Mouse (Mus musculus): Measurements from ENCODE around the gene Gm47955.
A peak's percentile ranks its signal among the peaks of the same experiment; 100 is the strongest.
"Not testable (repeated sequence)": the region's sequence is repeated elsewhere in the genome, so short reads cannot be mapped to it uniquely, and the experiment has no call there.

Gm47955 gene

DNA sequence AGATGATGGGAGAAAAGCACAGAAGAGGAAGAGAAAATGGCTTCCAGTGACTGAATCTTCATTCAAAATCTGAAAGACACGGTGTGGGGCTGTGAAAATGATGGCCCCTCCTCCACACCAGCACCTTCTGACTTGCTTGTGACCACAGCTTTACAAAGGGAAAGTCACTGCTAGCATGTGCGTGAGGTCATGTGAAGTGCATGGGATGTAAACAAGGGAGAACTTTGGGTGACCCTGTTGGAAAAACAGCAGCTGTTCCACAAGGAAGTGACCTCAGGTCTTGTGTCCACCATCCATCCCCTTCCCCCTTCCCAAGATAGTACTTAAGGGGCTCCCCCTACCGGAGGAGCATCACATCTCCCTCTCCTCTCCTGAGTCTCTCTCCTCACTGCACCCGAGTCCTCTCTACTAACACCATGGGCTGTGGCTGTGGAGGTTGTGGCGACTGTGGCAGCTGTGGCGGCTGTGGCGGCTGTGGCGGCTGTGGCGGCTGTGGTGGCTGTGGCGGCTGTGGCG is at the start of gene Gm47955:
Gm47955 (plus strand) TSS at position 417 of the 516 bp plus-strand sequence.
- DNase-seq (ENCODE audit: low spot score in 2 of 2) = no peak

DNA sequence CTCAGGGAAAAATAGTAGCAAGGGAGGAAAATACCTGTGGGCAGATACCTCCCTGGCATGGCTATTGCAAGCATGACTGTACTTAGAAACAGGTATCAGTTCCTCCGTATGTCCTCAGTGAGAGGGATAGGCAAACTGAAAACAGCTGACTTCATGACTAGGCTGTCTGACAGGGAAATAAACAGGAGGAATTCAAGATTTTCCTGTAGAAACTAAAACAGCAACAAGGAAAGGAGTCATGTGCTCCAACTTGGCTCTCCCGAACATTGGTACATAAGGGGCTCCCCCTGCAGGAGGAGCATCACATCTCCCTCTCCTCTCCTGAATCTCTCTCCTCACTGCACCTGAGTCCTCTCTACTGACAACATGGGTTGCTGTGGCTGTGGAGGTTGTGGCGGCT is 47.1 kb upstream of the Gm47955 start, which contains the start of gene A030005L19Rik:
A030005L19Rik (plus strand) TSS at position 301 of the 400 bp plus-strand sequence.
- no peak for DNase-seq (ENCODE audit: low spot score in 2 of 2)

DNA sequence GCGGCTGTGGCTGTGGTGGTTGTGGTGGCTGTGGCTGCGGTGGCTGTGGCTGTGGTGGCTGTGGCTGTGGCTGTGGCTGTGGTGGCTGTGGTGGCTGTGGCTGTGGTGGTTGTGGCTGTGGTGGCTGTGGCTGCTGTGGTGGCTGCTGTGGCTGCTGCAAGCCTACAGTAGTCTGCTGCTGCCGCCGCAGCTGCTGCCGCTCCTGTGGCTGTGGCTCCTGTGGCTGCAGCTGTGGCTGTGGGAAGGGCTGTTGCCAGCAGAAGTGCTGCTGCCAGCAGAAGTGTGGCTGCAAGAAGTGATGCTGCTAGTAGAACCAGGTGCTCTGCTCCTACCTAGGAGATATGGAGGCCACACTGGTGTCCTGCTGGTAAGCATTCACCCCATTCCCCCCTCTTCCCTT is 46.7 kb upstream of the Gm47955 start:
- not testable (repeated sequence) for DNase-seq (ENCODE audit: low spot score in 2 of 2)

DNA sequence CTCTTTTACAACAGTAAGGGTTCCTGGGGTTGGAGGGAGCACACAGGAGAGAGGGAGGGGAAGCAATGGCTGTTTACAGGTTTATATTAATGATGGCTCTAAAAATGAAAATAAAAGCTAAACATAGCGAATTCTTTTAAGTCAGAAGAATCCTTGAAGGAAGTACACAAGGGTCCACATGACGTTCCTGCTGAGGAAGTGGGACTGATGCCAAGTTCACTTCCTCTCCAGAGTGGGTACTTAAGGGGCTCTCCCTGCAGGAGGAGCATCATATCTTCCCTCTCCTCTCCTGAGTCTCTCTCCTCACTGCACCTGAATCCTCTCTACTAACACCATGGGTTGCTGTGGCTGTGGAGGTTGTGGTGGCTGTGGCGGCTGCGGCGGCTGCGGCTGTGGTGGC is 35.4 kb upstream of the Gm47955 start, which contains the start of gene A030014E15Rik:
A030014E15Rik (plus strand) TSS at position 268 of the 400 bp plus-strand sequence.
- DNase-seq (ENCODE audit: low spot score in 2 of 2) = no peak

DNA sequence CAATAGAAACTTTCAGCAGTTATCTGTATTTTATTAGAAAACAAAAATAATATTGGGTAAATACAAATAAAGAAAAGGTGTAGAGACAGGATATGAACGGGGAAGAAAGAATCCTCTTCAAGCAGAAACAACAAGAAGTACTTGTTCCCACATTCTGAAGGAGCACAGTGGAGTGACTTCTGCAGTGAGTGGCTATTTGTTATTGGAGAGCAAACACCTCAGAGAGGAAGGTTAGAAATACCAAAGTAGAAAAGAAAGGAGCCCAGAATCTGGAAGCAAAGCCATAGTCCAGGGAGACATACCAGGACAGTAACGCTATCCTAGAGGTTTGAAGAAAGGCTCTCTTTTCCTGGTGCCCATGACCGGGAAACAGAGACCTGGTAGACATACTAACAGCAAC is 29.5 kb upstream of the Gm47955 start:
- DNase-seq (ENCODE audit: low spot score in 2 of 2) = not testable (repeated sequence)

DNA sequence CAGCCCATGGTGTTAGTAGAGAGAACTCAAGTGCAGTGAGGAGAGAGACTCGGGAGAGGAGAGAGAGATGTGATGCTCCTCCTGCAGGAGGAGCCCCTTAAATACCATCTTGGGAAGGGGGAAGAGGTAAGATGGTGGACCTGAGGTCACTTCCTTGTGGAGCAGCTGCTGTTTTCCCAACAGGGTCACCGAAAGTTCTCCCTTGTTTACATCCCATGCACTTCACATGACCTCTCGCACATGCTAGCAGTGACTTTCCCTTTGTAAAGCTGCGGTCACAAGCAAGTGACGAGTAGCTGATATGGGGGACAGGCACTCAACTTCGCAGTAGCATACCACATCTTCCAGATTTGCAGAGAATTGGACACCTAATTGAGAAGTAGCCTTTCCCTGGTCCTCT is 28.8 kb upstream of the Gm47955 start, which contains the start of gene Gm6217:
Gm6217 (minus strand) TSS at position 74 of the 400 bp plus-strand sequence.
- DNase-seq (ENCODE audit: low spot score in 2 of 2) = not testable (repeated sequence)

DNA sequence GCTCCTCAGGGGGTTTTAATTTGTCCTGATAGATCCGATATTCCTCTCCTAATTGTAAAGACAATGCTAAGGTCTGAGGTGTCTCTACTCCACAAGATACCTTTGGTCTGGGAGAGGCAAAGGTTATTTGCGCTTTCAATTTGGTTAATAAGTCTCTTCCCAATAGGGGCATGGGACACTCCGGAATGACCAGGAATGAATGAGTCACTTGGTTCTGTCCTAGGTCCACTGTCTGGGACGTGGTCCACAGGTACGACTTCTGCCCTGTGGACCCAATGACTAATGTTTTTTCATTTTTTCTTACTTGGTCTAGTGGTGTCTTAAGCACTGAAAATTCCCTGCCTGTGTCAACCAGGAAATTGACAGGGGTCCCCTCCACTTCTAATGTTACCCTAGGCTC is 21.4 kb upstream of the Gm47955 start:
- DNase-seq (ENCODE audit: low spot score in 2 of 2) = no peak

DNA sequence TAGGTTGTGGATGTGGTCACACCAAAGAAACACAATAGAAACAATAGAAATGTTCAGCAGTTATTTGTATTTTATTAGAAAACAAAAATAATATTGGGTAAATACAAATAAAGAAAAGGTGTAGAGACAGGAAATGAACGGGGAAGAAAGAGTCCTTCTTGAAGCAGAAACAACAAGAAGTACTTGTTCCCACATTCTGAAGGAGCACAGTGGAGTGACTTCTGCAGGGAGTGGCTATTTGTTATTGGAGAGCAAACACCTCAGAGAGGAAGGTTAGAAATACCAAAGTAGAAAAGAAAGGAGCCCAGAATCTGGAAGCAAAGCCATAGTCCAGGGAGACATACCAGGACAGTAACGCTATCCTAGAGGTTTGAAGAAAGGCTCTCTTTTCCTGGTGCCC is 17.6 kb upstream of the Gm47955 start:
- not testable (repeated sequence) for DNase-seq (ENCODE audit: low spot score in 2 of 2)

DNA sequence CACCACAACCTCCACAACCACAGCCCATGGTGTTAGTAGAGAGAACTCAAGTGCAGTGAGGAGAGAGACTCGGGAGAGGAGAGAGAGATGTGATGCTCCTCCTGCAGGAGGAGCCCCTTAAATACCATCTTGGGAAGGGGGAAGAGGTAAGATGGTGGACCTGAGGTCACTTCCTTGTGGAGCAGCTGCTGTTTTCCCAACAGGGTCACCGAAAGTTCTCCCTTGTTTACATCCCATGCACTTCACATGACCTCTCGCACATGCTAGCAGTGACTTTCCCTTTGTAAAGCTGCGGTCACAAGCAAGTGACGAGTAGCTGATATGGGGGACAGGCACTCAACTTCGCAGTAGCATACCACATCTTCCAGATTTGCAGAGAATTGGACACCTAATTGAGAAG is 16.8 kb upstream of the Gm47955 start, which contains the start of gene A030003K21Rik:
A030003K21Rik (minus strand) TSS at position 94 of the 400 bp plus-strand sequence.
- DNase-seq (ENCODE audit: low spot score in 2 of 2) = not testable (repeated sequence)

DNA sequence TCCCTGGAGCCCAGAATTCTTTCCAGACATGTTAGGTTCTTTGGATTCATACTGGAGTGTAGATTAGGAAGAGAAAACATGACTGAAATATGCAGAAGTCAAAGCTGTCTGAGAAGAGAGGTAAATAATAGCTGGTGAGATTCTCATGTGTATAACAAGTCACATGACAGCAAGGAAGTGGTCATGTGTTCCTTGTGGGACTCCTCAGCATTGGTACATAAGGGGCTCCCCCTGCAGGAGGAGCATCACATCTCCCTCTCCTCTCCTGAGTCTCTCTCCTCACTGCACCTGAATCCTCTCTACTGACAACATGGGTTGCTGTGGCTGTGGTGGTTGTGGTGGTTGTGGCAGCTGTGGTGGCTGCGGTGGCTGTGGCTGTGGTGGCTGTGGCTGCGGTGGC is 14.1 kb upstream of the Gm47955 start:
- not testable (repeated sequence) for DNase-seq (ENCODE audit: low spot score in 2 of 2)

DNA sequence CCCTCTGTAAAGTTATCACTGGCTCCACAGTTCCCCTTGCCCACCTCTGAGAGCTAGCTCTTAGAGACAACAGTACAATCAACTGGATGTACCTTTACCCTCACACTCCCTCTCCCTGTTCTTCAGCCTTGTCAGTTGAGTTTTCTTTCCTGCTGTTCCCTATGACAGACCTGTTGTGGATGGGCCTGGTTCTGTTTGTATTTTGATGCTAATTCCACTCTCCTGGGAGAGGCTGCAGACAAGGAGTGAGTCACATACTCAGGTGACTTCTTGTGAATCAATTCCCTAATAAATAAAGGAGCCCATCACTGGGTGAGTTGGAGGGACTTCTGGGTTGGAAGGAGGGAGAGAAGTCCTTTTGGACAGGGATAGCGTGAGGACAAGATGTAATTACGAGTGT is 11.5 kb upstream of the Gm47955 start:
- DNase-seq (ENCODE audit: low spot score in 2 of 2) = no peak

DNA sequence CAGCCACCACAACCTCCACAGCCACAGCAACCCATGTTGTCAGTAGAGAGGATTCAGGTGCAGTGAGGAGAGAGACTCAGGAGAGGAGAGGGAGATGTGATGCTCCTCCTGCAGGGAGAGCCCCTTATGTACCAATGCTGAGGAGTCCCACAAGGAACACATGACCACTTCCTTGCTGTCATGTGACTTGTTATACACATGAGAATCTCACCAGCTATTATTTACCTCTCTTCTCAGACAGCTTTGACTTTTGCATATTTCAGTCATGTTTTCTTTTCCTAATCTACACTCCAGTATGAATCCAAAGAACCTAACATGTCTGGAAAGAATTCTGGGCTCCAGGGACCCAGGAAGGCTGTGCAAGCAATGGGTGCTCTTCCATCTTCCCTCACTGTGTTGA is 4.2 kb upstream of the Gm47955 start, which contains the start of gene Gm7544:
Gm7544 (minus strand) TSS at position 101 of the 400 bp plus-strand sequence.
- DNase-seq (ENCODE audit: low spot score in 2 of 2) = not testable (repeated sequence)

DNA sequence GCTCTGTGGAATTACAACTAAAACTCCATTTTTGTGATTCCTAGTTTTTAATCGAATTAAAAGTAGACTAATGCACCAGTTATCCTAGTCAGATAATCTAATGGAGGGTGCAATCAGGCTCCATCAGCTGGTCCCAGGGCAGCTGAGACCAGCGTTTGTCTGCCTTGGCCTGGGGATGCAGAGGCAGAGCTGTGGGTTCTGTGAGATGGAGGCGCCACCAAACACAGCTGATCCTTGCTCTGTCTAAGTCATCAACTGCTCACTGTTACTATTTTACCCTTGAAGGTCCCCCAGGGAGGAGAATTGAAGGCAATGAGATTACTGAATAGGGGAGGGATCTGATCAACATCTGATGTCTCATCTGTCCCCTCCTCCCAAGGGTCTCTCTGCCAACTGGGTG is 6.3 kb downstream of the Gm47955 start:
- no peak for DNase-seq (ENCODE audit: low spot score in 2 of 2)

DNA sequence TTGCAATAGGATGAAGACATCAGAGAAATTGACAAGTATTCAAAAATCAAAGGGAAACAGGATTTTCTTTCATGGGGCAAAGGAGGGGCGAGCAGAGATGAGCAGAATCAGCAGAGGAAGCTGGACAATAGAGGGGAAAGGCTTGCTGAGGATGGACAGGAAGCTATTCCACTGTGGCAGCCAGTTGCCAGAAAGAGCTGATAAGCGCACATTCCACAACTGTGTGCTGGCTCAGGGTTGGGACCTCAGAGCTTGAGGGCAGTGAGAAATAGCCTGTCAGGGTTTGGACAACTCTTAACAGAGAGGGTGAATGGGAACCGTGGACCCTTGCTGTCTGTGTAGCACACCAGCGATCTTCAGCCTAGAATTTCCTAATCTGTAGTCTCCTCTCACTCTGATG is 12.0 kb downstream of the Gm47955 start:
- DNase-seq (ENCODE audit: low spot score in 2 of 2) = no peak

DNA sequence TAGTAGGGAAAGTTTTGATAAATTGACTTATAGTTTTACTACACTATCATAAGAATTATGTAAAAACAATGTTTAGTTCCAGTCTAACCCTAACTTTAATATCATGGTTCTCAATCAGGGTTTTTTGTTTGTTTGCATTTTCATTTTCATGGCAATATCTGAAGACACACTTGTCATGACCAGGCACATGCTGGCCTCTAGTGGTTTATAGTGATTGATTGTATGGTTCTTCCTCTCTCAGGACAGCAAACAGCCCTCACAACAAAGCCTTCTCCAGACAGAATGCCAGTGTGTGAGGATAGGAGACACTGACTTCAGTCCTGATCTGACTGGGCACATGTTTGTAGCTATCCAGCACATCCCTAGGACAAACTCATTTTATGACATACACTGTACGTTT is 13.2 kb downstream of the Gm47955 start:
- no peak for DNase-seq (ENCODE audit: low spot score in 2 of 2)

DNA sequence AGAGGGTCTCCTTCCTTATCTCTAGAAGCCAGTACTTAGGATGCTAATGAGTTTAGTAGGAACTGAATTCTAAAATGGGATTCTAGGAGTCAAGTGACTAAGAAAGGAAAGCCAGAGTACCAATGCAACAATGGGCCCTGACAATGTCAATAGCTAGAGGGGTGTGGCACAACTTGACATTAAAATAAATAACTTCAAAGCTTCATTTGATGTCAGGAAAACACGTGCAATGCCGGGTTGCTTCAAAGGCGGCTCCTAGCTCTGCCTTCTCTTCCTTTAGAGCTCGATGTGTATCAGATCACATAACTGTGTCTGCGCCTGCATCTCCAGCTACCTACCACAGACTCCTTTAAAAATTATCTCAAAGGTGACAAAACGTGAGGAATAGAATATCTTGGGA is 13.8 kb downstream of the Gm47955 start:
- no peak for DNase-seq (ENCODE audit: low spot score in 2 of 2)

DNA sequence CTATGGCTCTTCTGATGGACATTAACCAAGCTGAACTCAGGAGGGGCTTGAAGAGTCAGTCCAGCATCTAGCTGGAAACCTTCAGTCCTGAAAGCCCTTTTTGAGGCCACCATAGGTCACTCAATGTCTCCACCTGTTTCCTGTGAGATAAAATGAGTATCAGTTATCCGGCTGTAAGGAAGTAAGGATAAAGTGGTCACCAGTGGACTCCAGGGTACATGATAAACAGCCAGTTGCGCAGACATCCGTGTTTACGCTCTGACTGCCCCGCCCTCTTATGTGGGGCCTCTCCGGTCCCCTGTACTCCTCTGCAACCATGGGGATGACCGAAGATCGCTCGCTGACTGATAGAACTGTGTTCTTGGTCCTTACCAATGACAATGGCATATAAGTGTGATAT is 14.3 kb downstream of the Gm47955 start:
- no peak for DNase-seq (ENCODE audit: low spot score in 2 of 2)

DNA sequence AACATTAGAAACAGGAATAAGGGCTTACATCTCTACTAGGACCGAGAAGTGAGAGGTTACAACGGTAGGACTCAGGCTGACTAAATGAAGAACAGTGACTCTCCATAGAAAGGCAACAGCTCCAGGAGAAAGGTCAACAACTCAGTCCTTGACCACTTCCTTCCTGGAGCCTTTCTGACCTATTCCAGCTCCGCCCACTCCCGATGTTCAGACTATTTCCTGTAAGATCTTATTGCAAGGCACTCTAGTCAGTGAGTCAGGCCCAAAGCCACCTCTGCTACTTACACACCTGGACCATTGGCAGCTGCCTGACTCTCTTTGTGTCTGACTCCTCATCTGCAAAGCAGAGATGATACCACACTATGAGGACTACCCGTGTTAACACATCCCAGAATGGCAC is 15.7 kb downstream of the Gm47955 start:
- DNase-seq (ENCODE audit: low spot score in 2 of 2) = no peak

DNA sequence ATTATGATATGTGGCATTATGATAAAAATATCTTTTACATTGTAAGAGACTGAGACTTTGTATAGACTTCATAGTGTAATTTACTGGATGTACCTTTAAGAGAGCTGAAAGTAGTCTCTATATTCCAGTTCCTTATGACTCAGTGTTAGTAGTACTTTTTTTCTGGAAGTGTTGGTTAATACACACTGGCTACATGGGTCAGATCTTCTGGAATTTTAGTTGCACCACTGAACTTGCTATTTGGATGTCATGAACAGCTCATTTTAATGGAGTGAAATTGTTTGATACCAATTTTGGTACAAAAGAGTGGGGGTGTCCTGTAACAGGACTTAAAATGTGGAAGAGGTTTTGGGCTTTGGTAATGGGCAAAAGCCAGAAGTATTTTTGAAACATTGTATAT is 17.8 kb downstream of the Gm47955 start:
- DNase-seq (ENCODE audit: low spot score in 2 of 2) = no peak

DNA sequence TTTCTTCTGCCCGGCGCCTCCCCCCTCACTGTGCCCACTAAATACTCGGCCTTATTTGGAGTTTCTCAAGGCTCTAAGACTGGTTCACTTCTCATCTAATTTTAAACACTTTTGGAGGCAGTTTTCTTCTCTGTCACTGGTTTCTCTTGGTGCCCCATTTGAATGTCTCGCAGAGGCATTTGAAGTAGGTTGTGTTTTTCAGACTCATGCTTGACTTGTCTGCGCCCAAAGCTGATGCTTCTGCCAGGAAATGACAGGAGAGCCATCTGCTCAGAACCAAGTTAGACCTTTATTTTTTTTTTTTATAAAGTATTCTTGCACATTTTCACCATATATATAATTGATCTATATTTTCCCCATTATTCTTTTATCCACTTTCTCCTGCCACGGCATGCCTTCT is 26.7 kb downstream of the Gm47955 start:
- DNase-seq (ENCODE audit: low spot score in 2 of 2) = no peak

DNA sequence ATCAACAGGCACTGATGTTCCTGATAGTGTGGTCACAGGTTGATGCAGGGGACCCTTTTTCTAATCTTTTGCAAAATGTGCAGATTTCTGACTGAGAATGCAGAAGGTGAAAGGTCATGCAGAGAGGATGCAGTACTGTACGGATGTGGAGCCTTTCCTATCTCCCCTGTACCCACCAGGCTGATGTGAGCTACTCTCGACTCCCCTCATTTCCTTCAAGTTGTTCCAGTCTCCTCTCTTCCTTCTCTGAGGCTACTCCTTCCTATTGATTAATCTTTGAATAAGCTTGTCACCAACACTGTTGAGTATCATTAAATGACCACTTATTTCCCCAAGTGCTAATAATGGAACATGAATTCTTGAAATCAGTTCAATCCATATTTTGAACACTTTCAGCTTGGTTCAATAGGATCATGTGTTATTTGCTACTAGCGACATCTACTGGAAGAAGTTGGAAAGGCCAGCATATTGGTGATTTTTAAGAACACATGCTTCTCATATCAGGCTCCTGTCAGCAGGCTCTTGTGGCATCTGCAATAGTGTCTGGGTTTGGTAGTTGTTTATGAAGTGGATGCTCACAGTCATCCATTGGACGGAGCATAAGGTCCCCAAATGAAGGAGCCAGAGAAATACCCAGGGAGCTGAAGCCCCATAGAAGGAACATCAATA is 27.6 kb downstream of the Gm47955 start:
- peak; percentile 11 to 20 for DNase-seq (ENCODE audit: low spot score in 2 of 2)

DNA sequence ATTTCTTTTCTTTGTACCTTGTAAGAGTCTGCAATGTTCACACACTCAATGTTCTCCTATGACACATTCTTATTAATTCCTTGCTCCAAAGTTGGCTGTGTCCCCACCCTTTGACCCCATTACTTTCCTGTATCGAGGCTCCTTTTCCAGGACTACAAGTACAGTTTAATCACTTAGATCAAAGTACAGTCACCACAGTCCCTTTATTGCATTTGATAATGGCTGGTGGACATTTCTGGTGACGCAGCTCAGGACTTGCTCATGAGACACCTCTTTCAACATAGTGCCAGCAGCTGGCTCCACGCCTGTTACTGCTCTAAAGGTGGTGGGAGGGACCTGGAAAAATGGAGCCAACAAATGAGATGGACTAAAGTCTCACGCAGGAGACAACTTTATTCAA is 31.0 kb downstream of the Gm47955 start:
- no peak for DNase-seq (ENCODE audit: low spot score in 2 of 2)

DNA sequence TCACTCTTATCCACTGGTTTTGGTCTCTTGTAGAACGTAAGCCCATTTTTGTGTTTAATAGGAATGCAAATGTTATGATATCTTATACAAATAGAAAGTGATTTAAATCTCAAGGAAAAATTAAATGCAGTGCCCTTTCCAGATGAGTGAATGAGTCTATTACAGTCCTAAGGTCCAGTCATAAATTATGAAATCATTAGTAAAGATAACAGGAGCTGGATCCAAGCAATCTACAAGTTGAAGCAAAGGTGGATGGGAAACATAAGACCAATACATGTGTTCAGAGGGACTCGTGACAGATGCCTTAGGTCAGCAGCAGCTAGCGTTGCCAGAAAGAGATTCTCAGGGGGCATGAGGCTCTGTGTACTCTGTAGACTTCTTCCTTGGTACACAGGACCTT is 31.5 kb downstream of the Gm47955 start:
- no peak for DNase-seq (ENCODE audit: low spot score in 2 of 2)

Measured in spleen, postnatal 10 days (tissue).